Mouse (Mus musculus): ENCODE results near the gene Dgka.

GRCm38 (mm10) chr10:128700712-128701111 lies 43.9 kb downstream of the Dgka start:
- no peak for TF ChIP-seq POLR2A (IDR thresholded peaks at IDR 0.05; ENCODE audit: insufficient read length, low read depth)
- peak; percentile 55 for TF ChIP-seq USF1 (IDR thresholded peaks at IDR 0.05; ENCODE audit: low read depth)
- no peak for TF ChIP-seq MAX (IDR thresholded peaks at IDR 0.05; ENCODE audit: low read depth)
- no peak for TF ChIP-seq POLR2AphosphoS2 (IDR thresholded peaks at IDR 0.05; ENCODE audit: insufficient read length, low read depth)
- no peak for TF ChIP-seq E2F4 (IDR thresholded peaks at IDR 0.05; ENCODE audit: insufficient read depth)
